Mouse (Mus musculus): ENCODE results near the gene Rrp9. TPM values are rescaled to one million over a fixed set of nuclear protein-coding genes. Genes with fewer than 3 reads are reported as not detected.

The Rrp9 gene
- polyA plus RNA-seq, 1 experiment from 2014 or later: 52.0 TPM

- Histone ChIP-seq H3K27ac (ENCODE audit: low read length) (peak overlapping the region; percentile 63), H3K4me2 (ENCODE audit: low read depth, low read length) (peak overlapping the region; percentile 97), H3K4me3 (ENCODE audit: low read length) (peak overlapping the region; percentile 71), H3K9ac (ENCODE audit: low read depth, low read length) (peak overlapping the region; percentile 81), H3K27me3 (replicated peaks; ENCODE audit: control insufficient read depth, insufficient read depth, low read length) (no peaks in the 10 kb centered on the region), H3K4me1 (ENCODE audit: control insufficient read depth, insufficient read depth, low read length) (peaks cover 58% of the 10 kb centered on the region), H3K9me3 (ENCODE audit: control insufficient read depth, low read length) (no peaks in the 10 kb centered on the region), H3K36me3 (ENCODE audit: control insufficient read depth, insufficient read depth, low read length) (no peaks in the 10 kb centered on the region)
- peak; percentile 23 for ATAC-seq
- 4% methylated on average over 19 of the region's 20 CpGs for WGBS
These were observed 21.5 kb upstream of the Rrp9 start for GRCm38 (mm10) chr9:106454071-106454761.

- Histone ChIP-seq H3K9ac (ENCODE audit: low read depth, low read length) (peak overlapping the region; percentile 81), H3K27ac (ENCODE audit: low read length) (peak overlapping the region; percentile 55; the same call in 1 of the 2 replicates), H3K4me3 (ENCODE audit: low read length) (peak overlapping the region; percentile 71), H3K4me1 (ENCODE audit: control insufficient read depth, insufficient read depth, low read length) (peaks cover 53% of the 10 kb centered on the region), H3K4me2 (ENCODE audit: low read depth, low read length) (peak overlapping the region; percentile 97), H3K9me3 (ENCODE audit: control insufficient read depth, low read length) (no peaks in the 10 kb centered on the region), H3K36me3 (ENCODE audit: control insufficient read depth, insufficient read depth, low read length) (no peaks in the 10 kb centered on the region), H3K27me3 (replicated peaks; ENCODE audit: control insufficient read depth, insufficient read depth, low read length) (no peaks in the 10 kb centered on the region)
- no peak for ATAC-seq
- WGBS: 9% methylated on average over 17 of the region's 17 CpGs
These were observed 20.7 kb upstream of the Rrp9 start for GRCm38 (mm10) chr9:106454888-106455681.

- Histone ChIP-seq H3K27ac (ENCODE audit: low read length) (peak overlapping the region; percentile 26; the same call in 1 of the 2 replicates), H3K4me1 (ENCODE audit: control insufficient read depth, insufficient read depth, low read length) (peaks cover 41% of the 10 kb centered on the region), H3K9me3 (ENCODE audit: control insufficient read depth, low read length) (no peaks in the 10 kb centered on the region), H3K4me2 (ENCODE audit: low read depth, low read length) (peak overlapping the region; percentile 1), H3K4me3 (ENCODE audit: low read length) (no peak overlapping the region), H3K9ac (ENCODE audit: low read depth, low read length) (peak overlapping the region; percentile 32), H3K36me3 (ENCODE audit: control insufficient read depth, insufficient read depth, low read length) (no peaks in the 10 kb centered on the region), H3K27me3 (replicated peaks; ENCODE audit: control insufficient read depth, insufficient read depth, low read length) (no peaks in the 10 kb centered on the region)
- 47% methylated on average over 15 of the region's 15 CpGs for WGBS
- no peak for ATAC-seq
These were observed 19.2 kb upstream of the Rrp9 start for GRCm38 (mm10) chr9:106456325-106457162.

GRCm38 (mm10) chr9:106457163-106457559 is 18.6 kb upstream of the Rrp9 start:
- no peaks in the 10 kb centered on the region for H3K36me3 ChIP-seq (ENCODE audit: control insufficient read depth, insufficient read depth, low read length)
- H3K27me3 ChIP-seq (replicated peaks; ENCODE audit: control insufficient read depth, insufficient read depth, low read length): no peaks in the 10 kb centered on the region
- H3K4me3 ChIP-seq (ENCODE audit: low read length): no peak overlapping the region
- no peaks in the 10 kb centered on the region for H3K9me3 ChIP-seq (ENCODE audit: control insufficient read depth, low read length)
- WGBS: 59% methylated on average over 9 of the region's 9 CpGs
- H3K9ac ChIP-seq (ENCODE audit: low read depth, low read length): peak overlapping the region; percentile 32; the same call in 1 of the 2 replicates
- peak overlapping the region; percentile 26; the same call in 1 of the 2 replicates for H3K27ac ChIP-seq (ENCODE audit: low read length)
- 0 out of 2 replicates have a peak overlapping the region, but pooled peaks have one; percentile 1 for H3K4me2 ChIP-seq (ENCODE audit: low read depth, low read length)
- peaks cover 41% of the 10 kb centered on the region for H3K4me1 ChIP-seq (ENCODE audit: control insufficient read depth, insufficient read depth, low read length)
- no peak for ATAC-seq

- H3K27ac ChIP-seq (ENCODE audit: low read length): no peak overlapping the region
- no peak overlapping the region for H3K4me2 ChIP-seq (ENCODE audit: low read depth, low read length)
- no peaks in the 10 kb centered on the region for H3K9me3 ChIP-seq (ENCODE audit: control insufficient read depth, low read length)
- H3K27me3 ChIP-seq (replicated peaks; ENCODE audit: control insufficient read depth, insufficient read depth, low read length): no peaks in the 10 kb centered on the region
- no peaks in the 10 kb centered on the region for H3K36me3 ChIP-seq (ENCODE audit: control insufficient read depth, insufficient read depth, low read length)
- no peak overlapping the region for H3K9ac ChIP-seq (ENCODE audit: low read depth, low read length)
- H3K4me3 ChIP-seq (ENCODE audit: low read length): no peak overlapping the region
- peaks cover 37% of the 10 kb centered on the region for H3K4me1 ChIP-seq (ENCODE audit: control insufficient read depth, insufficient read depth, low read length)
- ATAC-seq: no peak
- WGBS: 70% methylated on average over 5 of the region's 5 CpGs
These were observed 17.8 kb upstream of the Rrp9 start for GRCm38 (mm10) chr9:106457920-106458319.

GRCm38 (mm10) chr9:106459946-106460345 is 15.8 kb upstream of the Rrp9 start:
- no peak for ATAC-seq
- H3K4me1 ChIP-seq (ENCODE audit: control insufficient read depth, insufficient read depth, low read length): peaks cover 33% of the 10 kb centered on the region
- no peak overlapping the region for H3K4me3 ChIP-seq (ENCODE audit: low read length)
- peaks cover 10% of the 10 kb centered on the region; the same call in 1 of the 2 replicates for H3K27me3 ChIP-seq (replicated peaks; ENCODE audit: control insufficient read depth, insufficient read depth, low read length)
- no peaks in the 10 kb centered on the region for H3K36me3 ChIP-seq (ENCODE audit: control insufficient read depth, insufficient read depth, low read length)
- no peak overlapping the region for H3K4me2 ChIP-seq (ENCODE audit: low read depth, low read length)
- 75% methylated on average over 15 of the region's 15 CpGs for whole genome bisulfite sequencing
- no peaks in the 10 kb centered on the region for H3K9me3 ChIP-seq (ENCODE audit: control insufficient read depth, low read length)
- H3K9ac ChIP-seq (ENCODE audit: low read depth, low read length): no peak overlapping the region
- no peak overlapping the region for H3K27ac ChIP-seq (ENCODE audit: low read length)

GRCm38 (mm10) chr9:106460401-106461025 is 15.2 kb upstream of the Rrp9 start:
- Histone ChIP-seq H3K4me3 (ENCODE audit: low read length) (no peak overlapping the region), H3K36me3 (ENCODE audit: control insufficient read depth, insufficient read depth, low read length) (no peaks in the 10 kb centered on the region), H3K4me2 (ENCODE audit: low read depth, low read length) (no peak overlapping the region), H3K27ac (ENCODE audit: low read length) (no peak overlapping the region), H3K9ac (ENCODE audit: low read depth, low read length) (no peak overlapping the region), H3K4me1 (ENCODE audit: control insufficient read depth, insufficient read depth, low read length) (peaks cover 33% of the 10 kb centered on the region), H3K27me3 (replicated peaks; ENCODE audit: control insufficient read depth, insufficient read depth, low read length) (peaks cover 15% of the 10 kb centered on the region), H3K9me3 (ENCODE audit: control insufficient read depth, low read length) (no peaks in the 10 kb centered on the region)
- 79% methylated on average over 18 of the region's 18 CpGs for WGBS
- no peak for ATAC-seq

GRCm38 (mm10) chr9:106461026-106461415 is 14.7 kb upstream of the Rrp9 start:
- Histone ChIP-seq H3K36me3 (ENCODE audit: control insufficient read depth, insufficient read depth, low read length) (no peaks in the 10 kb centered on the region), H3K4me1 (ENCODE audit: control insufficient read depth, insufficient read depth, low read length) (peaks cover 30% of the 10 kb centered on the region), H3K4me3 (ENCODE audit: low read length) (no peak overlapping the region), H3K27me3 (replicated peaks; ENCODE audit: control insufficient read depth, insufficient read depth, low read length) (peaks cover 20% of the 10 kb centered on the region), H3K9me3 (ENCODE audit: control insufficient read depth, low read length) (no peaks in the 10 kb centered on the region), H3K4me2 (ENCODE audit: low read depth, low read length) (no peak overlapping the region), H3K9ac (ENCODE audit: low read depth, low read length) (no peak overlapping the region), H3K27ac (ENCODE audit: low read length) (no peak overlapping the region)
- no peak for ATAC-seq
- WGBS: 89% methylated on average over 9 of the region's 9 CpGs

Measured in intestine, embryonic 16.5 days (tissue).